Mouse (Mus musculus): ENCODE data around the gene Cacna1c.

Gene Cacna1c

GRCm38 (mm10) chr6:118777457-118777856, 418.8 kb downstream of the Cacna1c start:
- no peak for DNase-seq

- DNase-seq: no peak
These were observed 419.8 kb downstream of the Cacna1c start for GRCm38 (mm10) chr6:118776459-118776858.

DNA sequence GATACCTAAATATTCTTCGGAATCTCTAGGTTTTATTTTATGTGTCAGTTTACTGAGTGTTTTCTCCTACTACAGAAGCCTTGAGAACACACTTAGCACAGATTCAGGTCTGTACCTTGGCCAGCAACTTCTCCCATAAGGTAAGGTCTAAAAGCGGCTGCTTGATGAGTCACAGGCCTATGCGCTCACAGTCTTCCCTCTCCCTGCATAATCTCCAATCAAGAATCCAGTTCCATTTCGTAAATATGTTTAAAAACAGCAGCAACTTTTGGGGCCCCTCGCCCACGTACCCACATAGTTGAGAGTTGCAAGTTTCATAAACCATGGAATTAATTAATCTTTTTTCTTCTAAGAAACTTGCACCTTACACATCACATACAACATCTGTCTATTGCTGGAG, 423.6 kb downstream of the Cacna1c start:
- DNase-seq: no peak

DNA sequence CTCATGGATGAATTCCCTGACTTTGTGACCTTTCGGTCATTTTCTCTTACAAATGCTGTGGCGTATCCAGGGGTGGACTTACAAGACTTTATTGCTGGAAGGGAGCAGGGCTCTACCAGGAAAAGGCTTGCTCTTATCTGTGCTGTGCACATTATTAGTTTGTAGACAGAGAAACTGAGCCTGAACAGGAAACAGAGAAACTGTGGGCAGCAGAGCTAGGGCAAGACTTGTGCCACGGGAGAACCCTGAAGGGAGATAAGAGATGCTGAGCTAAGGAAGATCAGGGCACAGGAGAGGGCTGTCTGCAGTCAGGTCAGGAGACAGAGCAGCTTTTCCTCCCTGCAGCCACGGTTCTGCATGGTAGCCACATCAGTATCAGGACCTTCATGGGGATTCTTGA, 425.1 kb downstream of the Cacna1c start:
- DNase-seq: no peak

DNA sequence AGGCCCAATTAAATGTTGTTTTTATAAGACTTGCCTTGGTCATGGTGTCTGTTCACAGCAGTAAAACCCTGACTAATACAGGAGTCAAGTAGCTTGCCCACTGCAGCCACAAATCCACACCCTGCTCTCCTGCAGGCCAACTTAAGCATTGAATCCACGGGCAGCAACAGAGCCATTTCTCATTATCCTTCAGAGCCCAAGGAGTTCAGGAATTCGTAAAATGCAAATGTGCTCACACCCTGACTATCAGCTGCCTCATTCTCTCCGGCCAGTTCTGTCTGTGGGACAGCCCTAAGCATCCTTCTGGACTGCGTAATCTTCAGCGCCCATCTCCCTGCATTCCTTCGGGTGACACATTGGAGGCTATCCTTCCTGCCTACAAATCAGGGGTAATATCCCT, 425.8 kb downstream of the Cacna1c start:
- no peak for DNase-seq

GRCm38 (mm10) chr6:118769792-118770191, 426.4 kb downstream of the Cacna1c start:
- no peak for DNase-seq

DNA sequence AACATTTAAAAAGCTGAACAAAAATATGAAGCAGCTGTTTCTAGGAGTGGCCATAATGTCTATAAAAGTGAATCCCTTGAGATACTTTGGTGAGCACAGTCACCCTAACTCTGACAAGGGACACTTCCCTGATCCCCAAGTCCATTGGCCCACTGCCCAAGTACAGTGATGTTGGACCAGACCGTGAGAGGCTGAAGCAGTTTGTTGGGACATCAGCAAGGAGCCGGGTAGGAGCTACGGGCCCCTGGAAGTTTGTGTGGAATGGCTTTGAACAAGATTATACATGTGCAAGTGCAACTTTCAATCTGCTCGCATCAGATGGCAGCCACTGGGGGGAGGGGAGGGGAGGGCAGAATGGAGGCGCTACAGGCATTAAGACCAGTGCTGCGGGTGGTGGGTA, 428.5 kb downstream of the Cacna1c start:
- no peak for DNase-seq

GRCm38 (mm10) chr6:118765261-118765660, 431.0 kb downstream of the Cacna1c start:
- no peak for DNase-seq

- DNase-seq: no peak
These were observed 437.2 kb downstream of the Cacna1c start for GRCm38 (mm10) chr6:118759015-118759414.

GRCm38 (mm10) chr6:118758290-118758907, 437.8 kb downstream of the Cacna1c start:
- no peak for DNase-seq

GRCm38 (mm10) chr6:118757533-118758289, 438.5 kb downstream of the Cacna1c start:
- DNase-seq: no peak

DNA sequence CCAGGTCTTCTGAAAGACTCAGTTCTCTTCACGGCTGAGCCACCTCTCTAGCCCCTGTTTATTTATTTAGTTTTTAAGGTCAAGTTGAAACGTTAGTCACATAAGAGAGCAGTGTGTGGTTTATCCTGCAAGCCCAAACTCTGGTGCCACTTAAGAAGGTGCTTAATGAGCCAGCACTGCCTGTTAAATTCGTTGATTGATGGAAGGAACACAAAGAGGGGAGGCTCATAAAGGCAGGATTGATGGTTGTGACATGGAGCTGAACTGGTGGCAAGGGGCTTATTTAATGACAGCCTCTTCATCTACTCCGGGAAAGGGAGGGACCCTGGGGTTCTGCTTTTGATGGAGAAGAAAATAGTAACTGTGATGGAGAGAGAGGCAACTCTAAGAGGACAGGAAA, 439.7 kb downstream of the Cacna1c start:
- no peak for DNase-seq

DNA sequence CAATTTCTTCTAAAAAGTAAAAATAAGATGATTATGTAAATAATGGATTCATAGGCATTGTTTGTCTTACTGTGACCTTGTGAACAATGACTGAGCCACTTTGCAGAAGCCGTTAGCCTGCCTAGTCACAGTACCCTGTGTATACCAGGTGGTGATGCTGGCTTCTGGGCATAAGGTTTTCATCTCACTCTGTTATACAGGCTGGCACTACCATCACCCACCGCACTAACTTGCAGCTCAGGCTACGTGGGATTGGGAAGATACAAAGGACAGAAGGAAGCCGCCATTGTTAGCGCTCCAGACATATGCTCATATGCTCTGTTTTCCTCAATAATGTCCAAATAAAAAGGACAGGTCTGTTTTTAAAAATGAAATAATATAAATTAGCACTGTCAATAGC, 440.4 kb downstream of the Cacna1c start:
- DNase-seq: no peak

GRCm38 (mm10) chr6:118754439-118754838, 441.8 kb downstream of the Cacna1c start:
- peak; percentile 30 for DNase-seq

DNA sequence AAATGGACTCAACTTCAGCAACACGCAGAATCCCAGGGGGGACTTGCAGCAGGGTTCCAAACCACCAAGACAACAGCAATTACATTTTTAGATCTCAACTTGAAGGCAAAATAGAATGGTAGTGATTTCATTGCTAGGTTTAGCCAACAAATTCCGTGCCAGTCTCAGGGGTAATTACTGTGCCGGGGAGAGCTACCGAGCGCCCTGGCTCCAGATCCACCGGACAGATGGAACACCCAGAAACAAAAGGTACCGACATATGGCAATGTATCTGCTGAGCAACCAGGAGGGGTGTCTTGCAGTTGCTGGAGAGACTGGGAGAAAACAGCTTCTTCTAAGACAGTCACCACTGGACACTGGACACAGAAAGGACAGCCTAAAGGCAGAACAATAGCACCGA, 442.4 kb downstream of the Cacna1c start:
- no peak for DNase-seq

DNA sequence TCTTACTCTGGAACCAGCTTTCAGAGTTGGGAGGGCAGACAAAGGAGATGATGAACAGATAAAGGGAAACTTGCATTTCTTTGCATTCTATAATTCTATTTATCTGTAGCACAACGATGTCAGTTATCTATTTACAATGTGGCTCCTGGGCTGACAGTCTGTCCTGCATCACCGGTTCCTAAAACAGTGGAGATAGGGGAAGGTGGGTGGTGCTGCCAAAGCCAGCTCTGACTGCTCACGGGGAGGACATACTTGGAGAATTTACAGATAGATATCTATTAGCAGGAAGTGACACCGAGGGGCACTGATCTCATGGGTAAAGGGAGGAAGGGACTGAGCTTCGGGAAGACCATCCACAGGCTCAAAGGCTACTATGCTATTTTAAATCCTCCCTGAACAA, 443.2 kb downstream of the Cacna1c start:
- DNase-seq: no peak

GRCm38 (mm10) chr6:118749285-118749684, 446.9 kb downstream of the Cacna1c start:
- no peak for DNase-seq

DNA sequence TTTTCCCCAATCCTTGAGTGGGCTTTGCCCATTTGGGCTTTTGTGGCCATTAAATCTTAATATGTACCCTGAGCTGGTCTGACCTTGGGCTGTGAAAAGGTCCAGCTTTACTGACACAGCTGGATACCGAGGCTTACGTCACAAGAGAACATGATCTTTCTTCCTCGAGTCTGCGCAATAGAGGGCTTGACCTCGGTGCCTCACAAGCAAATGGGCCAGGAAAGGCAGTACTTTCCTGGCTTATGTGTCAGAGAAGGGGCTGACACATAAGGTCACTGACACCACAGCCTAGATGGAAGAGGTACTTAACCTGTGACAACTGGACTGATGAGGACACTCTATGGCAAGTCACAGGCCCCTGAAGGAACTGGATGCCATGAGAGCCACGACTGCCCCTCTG, 453.5 kb downstream of the Cacna1c start:
- no peak for DNase-seq

DNA sequence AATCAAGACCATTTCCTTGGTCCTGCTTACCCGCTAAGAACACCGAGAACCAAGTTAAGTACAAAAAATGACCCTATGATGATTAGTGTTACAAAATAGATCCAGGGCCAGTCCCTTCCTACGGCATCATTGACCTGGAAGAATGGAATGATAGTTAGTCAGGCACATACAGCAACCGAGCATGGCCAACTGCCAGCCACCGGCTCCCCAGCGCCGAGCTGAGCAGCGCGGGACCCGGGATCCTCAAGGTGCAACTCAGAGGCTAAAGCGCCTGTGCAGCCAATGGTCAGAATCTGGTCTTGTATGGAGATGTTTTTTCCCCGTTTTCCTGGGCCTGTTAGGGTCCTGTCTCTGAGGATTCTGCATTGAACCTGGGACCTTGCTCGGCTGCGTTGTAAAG, 454.4 kb downstream of the Cacna1c start:
- no peak for DNase-seq

- DNase-seq: peak; percentile 40
These were observed 456.1 kb downstream of the Cacna1c start for GRCm38 (mm10) chr6:118739961-118740599.

- DNase-seq: no peak
These were observed 456.9 kb downstream of the Cacna1c start for GRCm38 (mm10) chr6:118739344-118739743.

- no peak for DNase-seq
These were observed 457.6 kb downstream of the Cacna1c start for GRCm38 (mm10) chr6:118738656-118739055.

GRCm38 (mm10) chr6:118737078-118737477, 459.1 kb downstream of the Cacna1c start:
- DNase-seq: no peak

- no peak for DNase-seq
These were observed 459.7 kb downstream of the Cacna1c start for GRCm38 (mm10) chr6:118736491-118736890.

Data from kidney, postnatal 10 days (tissue).